Mouse (Mus musculus): Measurements from ENCODE around the gene Hspa1b. TPM values are rescaled to one million over a fixed set of nuclear protein-coding genes. Genes with fewer than 3 reads are reported as not detected.
"Not testable (repeated sequence)": the region's sequence is repeated elsewhere in the genome, so short reads cannot be mapped to it uniquely, and the experiment has no call there.

Hspa1b gene
- total RNA-seq, 4 experiments from 2014 or later = 13.2 to 31.7 (median 24.2) TPM

- DNase-seq (ENCODE audit: low spot score in 2 of 2) = no peak
Observed at GRCm38 (mm10) chr17:34982328-34982727, 23.3 kb upstream of the Hspa1b start.

- DNase-seq (ENCODE audit: low spot score in 2 of 2) = peak; percentile 89 to 91
Observed at GRCm38 (mm10) chr17:34981690-34982180, 22.7 kb upstream of the Hspa1b start, which contains the start of gene Lsm2. TSS of gene Lsm2 (plus strand) at chr17:34981862.

- DNase-seq (ENCODE audit: low spot score in 2 of 2) = no peak
Observed at GRCm38 (mm10) chr17:34980655-34981054, 21.6 kb upstream of the Hspa1b start.

GRCm38 (mm10) chr17:34979631-34980030, 20.6 kb upstream of the Hspa1b start:
- no peak for DNase-seq (ENCODE audit: low spot score in 2 of 2)

GRCm38 (mm10) chr17:34978239-34978638, 19.2 kb upstream of the Hspa1b start:
- no peak for DNase-seq (ENCODE audit: low spot score in 2 of 2)

GRCm38 (mm10) chr17:34977000-34977399, 18.0 kb upstream of the Hspa1b start:
- no peak for DNase-seq (ENCODE audit: low spot score in 2 of 2)

GRCm38 (mm10) chr17:34975581-34976492, 16.8 kb upstream of the Hspa1b start:
- no peak for DNase-seq (ENCODE audit: low spot score in 2 of 2)

GRCm38 (mm10) chr17:34972069-34972749, 13.2 kb upstream of the Hspa1b start, which contains the start of the genes Hspa1a and Hspa1l:
TSS of gene Hspa1a (minus strand) at chr17:34972156.
TSS of gene Hspa1l (plus strand) at chr17:34972703.
- peak; percentile 79 for DNase-seq (ENCODE audit: low spot score in 2 of 2)

GRCm38 (mm10) chr17:34971694-34972068, 12.6 kb upstream of the Hspa1b start:
- DNase-seq (ENCODE audit: low spot score in 2 of 2) = not testable (repeated sequence)

- DNase-seq (ENCODE audit: low spot score in 2 of 2) = not testable (repeated sequence)
Observed at GRCm38 (mm10) chr17:34970850-34971249, 11.8 kb upstream of the Hspa1b start.

GRCm38 (mm10) chr17:34969822-34970221, 10.8 kb upstream of the Hspa1b start, which contains the start of gene Gm20481:
TSS of gene Gm20481 (plus strand) at chr17:34969912.
- DNase-seq (ENCODE audit: low spot score in 2 of 2) = not testable (repeated sequence)

- no peak for DNase-seq (ENCODE audit: low spot score in 2 of 2)
Observed at GRCm38 (mm10) chr17:34965627-34966026, 6.6 kb upstream of the Hspa1b start.

- no peak for DNase-seq (ENCODE audit: low spot score in 2 of 2)
Observed at GRCm38 (mm10) chr17:34964640-34965049, 5.6 kb upstream of the Hspa1b start.

- DNase-seq (ENCODE audit: low spot score in 2 of 2) = no peak
Observed at GRCm38 (mm10) chr17:34962841-34963240, 3.8 kb upstream of the Hspa1b start.

- no peak for DNase-seq (ENCODE audit: low spot score in 2 of 2)
Observed at GRCm38 (mm10) chr17:34962125-34962524, 3.1 kb upstream of the Hspa1b start.

- DNase-seq (ENCODE audit: low spot score in 2 of 2) = no peak
Observed at GRCm38 (mm10) chr17:34960702-34961493, 1.9 kb upstream of the Hspa1b start.

GRCm38 (mm10) chr17:34959881-34960515, 960 bp upstream of the Hspa1b start:
- DNase-seq (ENCODE audit: low spot score in 2 of 2) = no peak

GRCm38 (mm10) chr17:34958734-34959129, 306 bp downstream of the Hspa1b start:
- DNase-seq (ENCODE audit: low spot score in 2 of 2) = not testable (repeated sequence)

GRCm38 (mm10) chr17:34957966-34958365, 1.1 kb downstream of the Hspa1b start:
- not testable (repeated sequence) for DNase-seq (ENCODE audit: low spot score in 2 of 2)

GRCm38 (mm10) chr17:34957291-34957690, 1.7 kb downstream of the Hspa1b start:
- DNase-seq (ENCODE audit: low spot score in 2 of 2) = not testable (repeated sequence)

GRCm38 (mm10) chr17:34956340-34956739, 2.7 kb downstream of the Hspa1b start:
- DNase-seq (ENCODE audit: low spot score in 2 of 2) = no peak

Measured in layer of hippocampus, adult 8-10 months (tissue).